Mouse (Mus musculus): ENCODE data around the gene Spg11.
"Not testable (repeated sequence)": the region's sequence is repeated elsewhere in the genome, so short reads cannot be mapped to it uniquely, and the experiment has no call there.

Gene Spg11

GRCm38 (mm10) chr2:122059365-122060115 is 58.6 kb downstream of the Spg11 start:
- no peak for DNase-seq

- no peak for DNase-seq
These were observed 74.3 kb downstream of the Spg11 start for GRCm38 (mm10) chr2:122043926-122044325.

GRCm38 (mm10) chr2:122036064-122036463 is 82.1 kb downstream of the Spg11 start:
- no peak for DNase-seq

- no peak for DNase-seq
These were observed 86.2 kb downstream of the Spg11 start for GRCm38 (mm10) chr2:122031970-122032369.

GRCm38 (mm10) chr2:122028756-122029700 is 89.2 kb downstream of the Spg11 start:
- peak; percentile 51 for DNase-seq

GRCm38 (mm10) chr2:122027862-122028755 is 90.1 kb downstream of the Spg11 start, which contains the start of gene Eif3j1:
TSS of gene Eif3j1 (plus strand) at chr2:122028546.
- DNase-seq: peak; percentile 88

GRCm38 (mm10) chr2:122027091-122027490 is 91.1 kb downstream of the Spg11 start:
- not testable (repeated sequence) for DNase-seq

GRCm38 (mm10) chr2:122022284-122022683 is 95.9 kb downstream of the Spg11 start:
- no peak for DNase-seq

GRCm38 (mm10) chr2:122018705-122019104 is 99.5 kb downstream of the Spg11 start:
- DNase-seq: no peak

GRCm38 (mm10) chr2:122011441-122011840 is 106.7 kb downstream of the Spg11 start:
- no peak for DNase-seq

- no peak for DNase-seq
These were observed 109.4 kb downstream of the Spg11 start for GRCm38 (mm10) chr2:122008832-122009231.
